Comparison of ENCODE assay signal across 10 mouse cellular contexts in genomic region chr17:28274739-28275138, GRCm38 (mm10). TPM values are rescaled to one million over a fixed set of nuclear protein-coding genes. Genes with fewer than 3 reads are reported as not detected.
DNase-seq lines count a peak whose midpoint lies in the region; ATAC-seq and TF ChIP-seq lines count a peak whose summit lies in the region.
"Had no signal": no experiment of that assay in that cellular context is flagged by ENCODE, and none has a peak within 500 bp of the region (broad histone marks: within the 10 kb centered on the region; RNA-seq: fewer than 3 reads in every experiment).

No protein-coding gene starts in this region.

- no peak for TF ChIP-seq EP300 in CH12.LX (IDR thresholded peaks at IDR 0.05; ENCODE audit: low read length)

- TF ChIP-seq POLR2A in CH12.LX (IDR thresholded peaks at IDR 0.05; ENCODE audit: low read depth, low read length), result no peak

- no peak overlapping the region for H3K4me3 ChIP-seq in kidney, embryonic 14.5 days (ENCODE audit: low read length)
- no peak overlapping the region for H3K4me3 ChIP-seq in CH12.LX (replicated peaks in 1 of 3; ENCODE audit: low read depth in 2 of 3, low read length in 2 of 3, poor library complexity in 1 of 3)
- H3K4me3 ChIP-seq: hindbrain, embryonic 12.5 days had no signal

- in situ Hi-C loops in CH12.LX (cut with MboI; ENCODE audit: low pct_ligation_motif_present, low pct_unique_long_range_greater_than_20kb, low sequenced_read_pairs), result no loop called here

- H3K4me1 ChIP-seq in kidney, embryonic 14.5 days (ENCODE audit: control insufficient read depth, insufficient read depth, low read length), result peaks cover 21% of the 10 kb centered on the region
- peaks cover 13 to 53% of the 10 kb centered on the region in 2 experiments for H3K4me1 ChIP-seq in CH12.LX (ENCODE audit: control insufficient read depth in 1 of 2, insufficient read depth in 2 of 2)

- H3K9ac ChIP-seq in kidney, embryonic 14.5 days (ENCODE audit: low read depth, low read length), result no peak overlapping the region
- H3K9ac ChIP-seq in CH12.LX (ENCODE audit: insufficient read depth, low read depth), result no peak overlapping the region
- H3K9ac ChIP-seq: hindbrain, embryonic 12.5 days had no signal

- TF ChIP-seq CTCF in CH12.LX (conservative IDR thresholded peaks at IDR 0.05 in 1 of 2, IDR thresholded peaks at IDR 0.05 in 1 of 2; ENCODE audit: low read depth in 2 of 2, low read length in 2 of 2), result peak; percentile 64 to 71; a peak in 3 of 4 replicates

- no peaks in the 10 kb centered on the region for H3K79me2 ChIP-seq in CH12.LX (replicated peaks; ENCODE audit: control insufficient read depth, extremely low read depth, insufficient read depth, poor library complexity, severe bottlenecking)

- H3K4me2 ChIP-seq in kidney, embryonic 14.5 days (replicated peaks; ENCODE audit: low read depth, low read length), result no peak overlapping the region
- H3K4me2 ChIP-seq in CH12.LX (ENCODE audit: insufficient read depth, low read depth, poor library complexity, severe bottlenecking), result no peak overlapping the region
- H3K4me2 ChIP-seq: hindbrain, embryonic 12.5 days had no signal

- H3K27ac ChIP-seq in kidney, embryonic 14.5 days (ENCODE audit: low read depth, low read length), result no peak overlapping the region
- H3K27ac ChIP-seq in CH12.LX (ENCODE audit: insufficient read depth, low read depth), result no peak overlapping the region
- H3K27ac ChIP-seq: hindbrain, embryonic 12.5 days; macrophage had no signal

- H3K36me3 ChIP-seq in kidney, embryonic 14.5 days (ENCODE audit: control insufficient read depth, insufficient read depth, low read length), result no peaks in the 10 kb centered on the region
- H3K36me3 ChIP-seq in CH12.LX (replicated peaks in 1 of 2; ENCODE audit: control insufficient read depth in 1 of 2, insufficient read depth in 1 of 2, low read length in 1 of 2), result peaks cover 6 to 65% of the 10 kb centered on the region in 2 experiments
- H3K36me3 ChIP-seq: hindbrain, embryonic 12.5 days had no signal

- TF ChIP-seq RAD21 in CH12.LX (IDR thresholded peaks at IDR 0.05; ENCODE audit: low read depth, low read length), result peak; percentile 59

- no peaks in the 10 kb centered on the region for H3K27me3 ChIP-seq in kidney, embryonic 14.5 days (ENCODE audit: control insufficient read depth, insufficient read depth, low read length)
- H3K27me3 ChIP-seq in CH12.LX (replicated peaks), result no peaks in the 10 kb centered on the region
- H3K27me3 ChIP-seq: hindbrain, embryonic 12.5 days had no signal

- H3K9me3 ChIP-seq in kidney, embryonic 14.5 days (ENCODE audit: control insufficient read depth, low read length), result no peaks in the 10 kb centered on the region
- peaks cover 4% of the 10 kb centered on the region for H3K9me3 ChIP-seq in CH12.LX (replicated peaks; ENCODE audit: low read length)
- H3K9me3 ChIP-seq: hindbrain, embryonic 12.5 days had no signal

- 79% methylated on average over 3 of the region's 3 CpGs for WGBS in kidney, embryonic 14.5 days

- no peak for ATAC-seq in kidney, embryonic 14.5 days (ENCODE audit: low FRiP score, low TSS enrichment)

- peak; percentile 46 for DNase-seq in kidney, adult 9 months
- DNase-seq in 416B (ENCODE audit: low read depth) (peak; percentile 54), CH12.LX (ENCODE audit: extremely low read depth) (no peak)
- peak; percentile 47 to 49 for DNase-seq in kidney, postnatal 25 days
- no peak for DNase-seq in ovary, postnatal 36 days (ENCODE audit: low spot score)
- DNase-seq in frontal cortex, postnatal 14 days (ENCODE audit: low spot score in 2 of 2), result no peak
- DNase-seq: cerebellum, postnatal 36 days had no signal

- dilution Hi-C loops in CH12.LX (cut with MboI; ENCODE audit: extremely low pct_ligation_motif_present, extremely low pct_unique_long_range_greater_than_20kb, low sequenced_read_pairs), result no loop called here

TF ChIP-seq in CH12.LX, 34 proteins besides CTCF, POLR2A, EP300 and RAD21:
- TF ChIP-seq NELFE (IDR thresholded peaks at IDR 0.05; ENCODE audit: low read depth, low read length) (no peak), UBTF (IDR thresholded peaks at IDR 0.05; ENCODE audit: low read depth, low read length) (no peak), SMC3 (IDR thresholded peaks at IDR 0.05; ENCODE audit: low read depth, low read length) (peak; percentile 68), E2F4 (IDR thresholded peaks at IDR 0.05; ENCODE audit: insufficient replicate concordance, low read depth, low read length) (no peak)

RNA-seq across cellular contexts. Expression of gene Fance, which starts 38.6 kb away (rescaled TPM):
- polyA plus RNA-seq in kidney, embryonic 14.5 days (2014; fragmentation: Nextera tagmentation; extraction: Ambion mirVana), result 24.1 and 31.9 TPM in 2 replicates
- total RNA-seq in CH12.LX (2012; rRNA removed) (26.9 and 29.6 TPM in 2 replicates), CH12.LX (2014; rRNA removed) (11.4 and 17.4 TPM in 2 replicates)
- polyA plus RNA-seq in CH12.LX (2012; ENCODE audit: insufficient read length, low read depth), result 35.8 and 37.9 TPM in 2 replicates

RNA-seq across cellular contexts. Expression of gene Ppard, which starts 42.2 kb away (rescaled TPM):
- 2.3 and 3.5 TPM in 2 replicates for polyA plus RNA-seq in kidney, embryonic 14.5 days (2014; fragmentation: Nextera tagmentation; extraction: Ambion mirVana)
- total RNA-seq in CH12.LX (2012; rRNA removed), result 4.1 and 7.3 TPM in 2 replicates
- total RNA-seq in CH12.LX (2014; rRNA removed), result 1.8 and 2.9 TPM in 2 replicates
- polyA plus RNA-seq in CH12.LX (2012; ENCODE audit: insufficient read length, low read depth), result 12.7 and 15.5 TPM in 2 replicates

RNA-seq across cellular contexts. Expression of gene Rpl10a, which starts 53.5 kb away (rescaled TPM):
- 911 and 1,064 TPM in 2 replicates for polyA plus RNA-seq in kidney, embryonic 14.5 days (2014; fragmentation: Nextera tagmentation; extraction: Ambion mirVana)
- total RNA-seq in CH12.LX (2012; rRNA removed) (3,510 and 4,144 TPM in 2 replicates), CH12.LX (2014; rRNA removed) (2,222 and 3,467 TPM in 2 replicates)
- 1,605 and 1,846 TPM in 2 replicates for polyA plus RNA-seq in CH12.LX (2012; ENCODE audit: insufficient read length, low read depth)

Comparison
In these comparisons a context has a peak if more than half of its experiments do, and no peak if none do; other contexts are left out.
1. DNase-seq: peak in kidney, adult 9 months (single experiment), 416B (single experiment) and kidney, postnatal 25 days (2 of 2); none in CH12.LX (single experiment), ovary, postnatal 36 days (single experiment) and frontal cortex, postnatal 14 days (0 of 2).